Mouse (Mus musculus): ENCODE data around the gene Sec1.

- TF ChIP-seq E2F4 (IDR thresholded peaks at IDR 0.05; ENCODE audit: insufficient read depth) (no peak), MAX (IDR thresholded peaks at IDR 0.05; ENCODE audit: low read depth) (no peak)
Measured at GRCm38 (mm10) chr7:45723781-45724180, 29.6 kb upstream of the Sec1 start.

Measured in myocyte (in vitro differentiated cells).